Mouse (Mus musculus): ENCODE data around the gene Ckap5. TPM values are rescaled to one million over a fixed set of nuclear protein-coding genes. Genes with fewer than 3 reads are reported as not detected.
"Not testable (repeated sequence)": the region's sequence is repeated elsewhere in the genome, so short reads cannot be mapped to it uniquely, and the experiment has no call there.

Ckap5 gene
- polyA plus RNA-seq, 1 experiment from 2014 or later, result 164 TPM

- Histone ChIP-seq H3K9me3 (no peaks in the 10 kb centered on the region), H3K9ac (replicated peaks) (no peak overlapping the region), H3K4me1 (peaks cover 6% of the 10 kb centered on the region), H3K4me3 (no peak overlapping the region), H3K27me3 (no peaks in the 10 kb centered on the region), H3K36me3 (peaks cover 5% of the 10 kb centered on the region), H3K27ac (replicated peaks) (0 out of 2 replicates have a peak overlapping the region, but pooled peaks have one; percentile 11), H3K4me2 (replicated peaks) (no peak overlapping the region)
- ATAC-seq (ENCODE audit: low FRiP score, low read depth), result no peak
- WGBS, result 6% methylated on average over 2 of the region's 2 CpGs
Observed at GRCm38 (mm10) chr2:91517186-91517585, 9.4 kb upstream of the Ckap5 start.

GRCm38 (mm10) chr2:91527147-91527486 is 555 bp downstream of the Ckap5 start:
- ATAC-seq (ENCODE audit: low FRiP score, low read depth), result peak; percentile 78; the same call in 1 of the 2 replicates
- H3K27me3 ChIP-seq, result no peaks in the 10 kb centered on the region
- H3K9ac ChIP-seq (replicated peaks), result peak overlapping the region; percentile 94
- H3K4me2 ChIP-seq (replicated peaks), result peak overlapping the region; percentile 61
- H3K27ac ChIP-seq (replicated peaks), result peak overlapping the region; percentile 84
- H3K4me3 ChIP-seq, result peak overlapping the region; percentile 96
- H3K9me3 ChIP-seq, result no peaks in the 10 kb centered on the region
- peaks cover 25% of the 10 kb centered on the region for H3K36me3 ChIP-seq
- WGBS, result under 1% methylated on average over 15 of the region's 15 CpGs
- H3K4me1 ChIP-seq, result peaks cover 3% of the 10 kb centered on the region; the same call in 1 of the 2 replicates

GRCm38 (mm10) chr2:91537588-91538205 is 11.1 kb downstream of the Ckap5 start:
- Histone ChIP-seq H3K27ac (replicated peaks) (peak overlapping the region; percentile 36), H3K36me3 (no peaks in the 10 kb centered on the region)
- 4% methylated on average over 17 of the region's 17 CpGs for WGBS

GRCm38 (mm10) chr2:91568125-91568524 is 41.6 kb downstream of the Ckap5 start:
- H3K27ac ChIP-seq (replicated peaks), result no peak overlapping the region
- 99% methylated on average over 2 of the region's 2 CpGs for WGBS
- H3K4me2 ChIP-seq (replicated peaks), result no peak overlapping the region
- no peaks in the 10 kb centered on the region for H3K4me1 ChIP-seq
- ATAC-seq (ENCODE audit: low FRiP score, low read depth), result no peak
- H3K27me3 ChIP-seq, result no peaks in the 10 kb centered on the region
- H3K9ac ChIP-seq (replicated peaks), result no peak overlapping the region
- no peak overlapping the region for H3K4me3 ChIP-seq
- H3K9me3 ChIP-seq, result no peaks in the 10 kb centered on the region
- H3K36me3 ChIP-seq, result peaks cover 83% of the 10 kb centered on the region

More at GRCm38 (mm10) chr2:91537588-91538205, 11.1 kb downstream of the Ckap5 start:
- peak; percentile 87 for ATAC-seq (ENCODE audit: low FRiP score, low read depth)
- Histone ChIP-seq H3K9me3 (no peaks in the 10 kb centered on the region), H3K4me2 (replicated peaks) (peak overlapping the region; percentile 52), H3K27me3 (no peaks in the 10 kb centered on the region), H3K4me3 (peak overlapping the region; percentile 32), H3K9ac (replicated peaks) (peak overlapping the region; percentile 46), H3K4me1 (peaks cover 10% of the 10 kb centered on the region)

GRCm38 (mm10) chr2:91580894-91581293 is 54.3 kb downstream of the Ckap5 start:
- no peak overlapping the region for H3K4me3 ChIP-seq
- no peak overlapping the region for H3K9ac ChIP-seq (replicated peaks)
- WGBS, result 97% methylated on average over 1 of the region's 1 CpGs
- H3K27me3 ChIP-seq, result no peaks in the 10 kb centered on the region
- ATAC-seq (ENCODE audit: low FRiP score, low read depth), result no peak
- no peaks in the 10 kb centered on the region for H3K4me1 ChIP-seq
- H3K27ac ChIP-seq (replicated peaks), result no peak overlapping the region
- H3K9me3 ChIP-seq, result no peaks in the 10 kb centered on the region
- no peak overlapping the region for H3K4me2 ChIP-seq (replicated peaks)
- peaks cover 72% of the 10 kb centered on the region for H3K36me3 ChIP-seq

GRCm38 (mm10) chr2:91586242-91586641 is 59.7 kb downstream of the Ckap5 start:
- no peak overlapping the region for H3K4me2 ChIP-seq (replicated peaks)
- H3K27ac ChIP-seq (replicated peaks), result no peak overlapping the region
- no peak overlapping the region for H3K9ac ChIP-seq (replicated peaks)
- peaks cover 69% of the 10 kb centered on the region for H3K36me3 ChIP-seq
- no peak for ATAC-seq (ENCODE audit: low FRiP score, low read depth)
- no peaks in the 10 kb centered on the region for H3K27me3 ChIP-seq
- H3K9me3 ChIP-seq, result no peaks in the 10 kb centered on the region
- no peak overlapping the region for H3K4me3 ChIP-seq
- H3K4me1 ChIP-seq, result no peaks in the 10 kb centered on the region
- 94% methylated on average over 1 of the region's 1 CpGs for WGBS

- Histone ChIP-seq H3K27ac (replicated peaks) (no peak overlapping the region), H3K4me2 (replicated peaks) (no peak overlapping the region), H3K27me3 (no peaks in the 10 kb centered on the region), H3K4me3 (no peak overlapping the region), H3K9ac (replicated peaks) (no peak overlapping the region), H3K36me3 (peaks cover 90% of the 10 kb centered on the region), H3K9me3 (no peaks in the 10 kb centered on the region), H3K4me1 (no peaks in the 10 kb centered on the region)
- 98% methylated on average over 4 of the region's 4 CpGs for WGBS
- no peak for ATAC-seq (ENCODE audit: low FRiP score, low read depth)
Observed at GRCm38 (mm10) chr2:91600475-91600874, 73.9 kb downstream of the Ckap5 start.

- peaks cover 87% of the 10 kb centered on the region for H3K36me3 ChIP-seq
- no peak overlapping the region for H3K9ac ChIP-seq (replicated peaks)
- no peak overlapping the region for H3K4me2 ChIP-seq (replicated peaks)
- WGBS, result 94% methylated on average over 4 of the region's 4 CpGs
- H3K27me3 ChIP-seq, result no peaks in the 10 kb centered on the region
- H3K4me1 ChIP-seq, result no peaks in the 10 kb centered on the region
- no peaks in the 10 kb centered on the region for H3K9me3 ChIP-seq
- no peak for ATAC-seq (ENCODE audit: low FRiP score, low read depth)
- no peak overlapping the region for H3K27ac ChIP-seq (replicated peaks)
- H3K4me3 ChIP-seq, result no peak overlapping the region
Observed at GRCm38 (mm10) chr2:91602389-91602788, 75.8 kb downstream of the Ckap5 start.

- ATAC-seq (ENCODE audit: low FRiP score, low read depth); H3K4me3 ChIP-seq; H3K4me1 ChIP-seq; H3K4me2 ChIP-seq (replicated peaks); H3K9me3 ChIP-seq; H3K27me3 ChIP-seq; H3K9ac ChIP-seq (replicated peaks); H3K27ac ChIP-seq (replicated peaks): not testable (repeated sequence)
- peaks cover 78% of the 10 kb centered on the region for H3K36me3 ChIP-seq
Observed at GRCm38 (mm10) chr2:91609370-91609769, 82.8 kb downstream of the Ckap5 start.

GRCm38 (mm10) chr2:91622356-91622755 is 95.8 kb downstream of the Ckap5 start:
- no peaks in the 10 kb centered on the region for H3K27me3 ChIP-seq
- ATAC-seq (ENCODE audit: low FRiP score, low read depth), result no peak
- WGBS, result 92% methylated on average over 5 of the region's 5 CpGs
- H3K36me3 ChIP-seq, result peaks cover 63% of the 10 kb centered on the region
- H3K4me3 ChIP-seq, result no peak overlapping the region
- no peaks in the 10 kb centered on the region for H3K9me3 ChIP-seq
- H3K27ac ChIP-seq (replicated peaks), result no peak overlapping the region
- H3K9ac ChIP-seq (replicated peaks), result no peak overlapping the region
- H3K4me2 ChIP-seq (replicated peaks), result no peak overlapping the region
- H3K4me1 ChIP-seq, result no peaks in the 10 kb centered on the region

GRCm38 (mm10) chr2:91623366-91623765 is 96.8 kb downstream of the Ckap5 start:
- H3K36me3 ChIP-seq, result peaks cover 53% of the 10 kb centered on the region
- not testable (repeated sequence) for ATAC-seq (ENCODE audit: low FRiP score, low read depth)

GRCm38 (mm10) chr2:91627486-91627885 is 100.9 kb downstream of the Ckap5 start:
- ATAC-seq (ENCODE audit: low FRiP score, low read depth), result no peak
- WGBS, result 72% methylated on average over 5 of the region's 5 CpGs

More at GRCm38 (mm10) chr2:91623366-91623765, 96.8 kb downstream of the Ckap5 start:
- not testable (repeated sequence) for H3K27me3 ChIP-seq; H3K9me3 ChIP-seq; H3K9ac ChIP-seq (replicated peaks); H3K4me2 ChIP-seq (replicated peaks); H3K27ac ChIP-seq (replicated peaks); H3K4me3 ChIP-seq; H3K4me1 ChIP-seq
- 91% methylated on average over 7 of the region's 7 CpGs for WGBS

GRCm38 (mm10) chr2:91628171-91628570 is 101.6 kb downstream of the Ckap5 start:
- H3K4me1 ChIP-seq, result no peaks in the 10 kb centered on the region
- 89% methylated on average over 8 of the region's 8 CpGs for WGBS
- no peak overlapping the region for H3K4me2 ChIP-seq (replicated peaks)
- no peak for ATAC-seq (ENCODE audit: low FRiP score, low read depth)
- H3K4me3 ChIP-seq, result no peak overlapping the region
- H3K27me3 ChIP-seq, result no peaks in the 10 kb centered on the region
- no peaks in the 10 kb centered on the region for H3K9me3 ChIP-seq
- no peak overlapping the region for H3K27ac ChIP-seq (replicated peaks)
- no peak overlapping the region for H3K9ac ChIP-seq (replicated peaks)
- H3K36me3 ChIP-seq, result peaks cover 7% of the 10 kb centered on the region; the same call in 1 of the 2 replicates

More at GRCm38 (mm10) chr2:91627486-91627885, 100.9 kb downstream of the Ckap5 start:
- Histone ChIP-seq H3K9ac (replicated peaks) (no peak overlapping the region), H3K4me3 (no peak overlapping the region), H3K9me3 (no peaks in the 10 kb centered on the region), H3K4me2 (replicated peaks) (no peak overlapping the region), H3K4me1 (no peaks in the 10 kb centered on the region), H3K36me3 (peaks cover 14% of the 10 kb centered on the region), H3K27me3 (no peaks in the 10 kb centered on the region), H3K27ac (replicated peaks) (no peak overlapping the region)
